Mouse (Mus musculus) heart, postnatal 36 days (tissue): ENCODE data around the gene Prepl. TPM values are rescaled to one million over a fixed set of nuclear protein-coding genes. Genes with fewer than 3 reads are reported as not detected.
A peak's percentile ranks its signal among the peaks of the same experiment; 100 is the strongest.

ENCODE experiments used
- DNase-seq, 2 experiments: peaks; one replicate each; pipeline ENCODE4 v3.0.0; 2021 to 2022
- intact Hi-C: fragments of 180-260 bp; cut with DNase I; formaldehyde crosslinking; loops from one replicate; pipeline ENCODE4 v1.15.1; 2025
- total RNA-seq, 2 experiments: library from RNA; stranded (reverse); gene quantifications; 2 replicates each; pipeline ENCODE4 v1.2.3; 2021

Gene Prepl
- total RNA-seq, 2 experiments from 2014 or later = 142 TPM

DNA sequence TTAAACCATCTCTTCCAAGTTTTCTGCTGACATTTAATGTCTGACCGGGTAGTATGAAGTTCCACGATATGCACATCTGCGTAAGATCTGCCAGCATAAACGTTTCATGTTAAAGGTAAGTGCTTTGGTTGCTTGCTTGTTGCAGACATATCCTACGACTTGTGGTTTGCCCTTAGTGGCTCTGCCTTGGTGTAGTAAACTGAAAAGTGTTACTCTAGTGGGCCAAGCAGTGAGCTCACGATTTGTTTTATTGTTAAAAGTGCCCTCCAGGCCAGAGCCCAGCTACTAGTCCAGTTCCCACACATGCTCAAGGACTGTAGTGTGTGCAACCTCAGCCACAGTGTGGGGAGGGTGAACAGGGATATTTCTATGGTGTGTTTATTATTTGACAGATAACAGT is 63.6 kb downstream of the Prepl start:
- intact Hi-C loops = no loop called here
- no peak for DNase-seq

DNA sequence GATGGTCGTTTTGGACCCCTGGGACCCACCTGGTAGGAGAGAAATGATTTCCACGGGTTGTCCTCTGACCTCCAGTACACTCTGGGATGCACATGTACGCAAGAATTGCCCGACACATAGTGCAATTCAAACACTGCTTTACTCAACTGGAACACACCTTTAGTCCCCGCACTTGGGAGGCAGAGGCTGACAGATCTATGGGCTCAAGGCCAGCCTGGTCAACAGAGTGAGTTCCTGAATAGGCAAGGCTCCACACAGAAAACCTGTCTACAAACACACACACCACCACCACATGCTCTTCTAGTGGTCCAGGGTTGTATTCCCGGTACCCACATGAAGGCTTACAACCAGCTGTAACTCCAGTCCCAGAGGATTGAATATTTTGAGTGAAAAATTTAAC is 64.9 kb downstream of the Prepl start:
- DNase-seq = no peak
- intact Hi-C loops = no loop called here

DNA sequence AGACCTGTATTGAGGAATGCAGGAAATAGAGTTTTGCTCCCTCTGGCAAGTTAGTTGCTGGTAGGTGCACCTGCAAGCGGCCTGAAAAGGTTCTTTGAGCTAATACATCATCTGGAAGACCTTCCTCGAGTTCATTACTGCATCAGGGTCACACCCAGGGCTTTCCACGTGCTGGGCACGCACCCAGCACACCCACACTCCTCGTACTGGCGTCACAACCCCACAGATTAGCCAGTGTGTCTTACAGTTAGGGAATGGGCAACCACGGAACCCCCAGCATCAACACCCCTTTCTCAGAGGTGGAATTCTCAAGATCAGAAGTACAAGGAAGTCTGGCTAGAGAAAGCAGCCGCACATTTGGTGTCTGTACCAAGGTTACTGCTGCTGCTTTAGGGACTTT is 65.8 kb downstream of the Prepl start:
- intact Hi-C loops = no loop called here

DNA sequence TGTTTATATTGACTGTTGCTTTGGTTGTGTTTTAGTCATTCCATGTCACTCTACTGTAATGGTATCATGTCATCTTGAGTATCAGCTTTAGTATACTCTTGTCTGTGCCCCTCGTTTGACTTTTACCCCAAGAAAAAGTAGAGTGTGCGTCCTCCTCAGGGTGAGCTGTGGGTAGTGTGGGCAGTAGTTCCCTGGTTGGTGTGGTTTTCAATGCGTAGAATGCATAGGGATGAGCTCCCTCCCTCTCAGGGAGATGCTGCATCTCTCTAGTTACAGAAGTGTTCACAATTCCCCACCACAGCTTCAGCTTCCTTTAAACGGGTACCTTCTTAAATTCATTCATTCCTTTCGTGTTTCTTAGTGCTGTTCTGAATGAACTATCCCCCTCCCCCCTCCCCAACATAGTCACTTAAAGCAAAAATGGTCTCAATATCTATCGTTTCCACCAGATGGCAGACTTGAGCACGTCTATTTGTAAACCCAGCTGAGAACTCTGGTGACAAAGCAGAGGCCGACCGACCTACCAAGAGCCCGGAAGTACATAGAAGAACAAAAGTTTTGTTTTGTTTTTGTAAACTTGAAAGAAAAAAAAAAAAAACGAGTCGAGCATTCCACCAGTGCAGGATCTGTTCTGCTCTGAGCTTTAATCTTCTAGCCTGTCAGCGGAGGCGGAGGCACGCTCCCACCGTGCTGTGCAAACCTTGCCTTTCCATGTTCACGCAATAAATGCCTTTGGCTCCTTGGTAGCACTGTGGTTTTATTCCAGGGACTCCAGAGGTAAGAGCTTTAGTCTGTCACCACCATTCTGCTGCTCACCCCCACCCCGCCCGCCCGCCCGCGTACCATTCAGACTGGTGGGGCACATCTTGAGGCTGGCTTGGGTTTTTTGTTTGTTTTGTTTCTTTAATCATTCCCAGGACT is 66.5 kb downstream of the Prepl start:
- intact Hi-C loops = loop anchor here (1.0 kb wide), 1 partner anchor 145 kb away; no protein-coding TSS in a partner anchor
- peak; percentile 22 to 41 for DNase-seq

More for the DNA sequence above, 65.8 kb downstream of the Prepl start:
- DNase-seq = no peak

DNA sequence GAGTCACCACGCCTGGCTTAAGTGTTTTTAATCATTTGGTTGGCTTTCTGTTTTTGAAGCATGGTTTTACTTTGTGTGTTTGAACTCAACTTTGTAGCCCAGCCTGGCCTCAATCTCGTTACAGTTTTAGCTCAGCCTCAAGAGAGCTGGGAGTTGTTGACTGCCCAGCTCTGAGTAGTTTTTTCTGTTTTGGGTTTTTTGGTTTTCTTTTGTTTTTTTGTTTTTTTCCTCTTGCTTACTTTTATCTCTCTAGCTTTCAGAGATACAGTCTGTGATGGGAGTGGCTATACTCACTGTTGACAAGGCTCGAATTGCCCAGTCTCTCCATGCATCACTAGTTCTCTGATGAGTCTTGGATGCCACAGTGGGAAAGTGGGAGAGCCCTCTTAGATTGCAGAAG is 69.7 kb downstream of the Prepl start:
- no peak for DNase-seq
- intact Hi-C loops = no loop called here

DNA sequence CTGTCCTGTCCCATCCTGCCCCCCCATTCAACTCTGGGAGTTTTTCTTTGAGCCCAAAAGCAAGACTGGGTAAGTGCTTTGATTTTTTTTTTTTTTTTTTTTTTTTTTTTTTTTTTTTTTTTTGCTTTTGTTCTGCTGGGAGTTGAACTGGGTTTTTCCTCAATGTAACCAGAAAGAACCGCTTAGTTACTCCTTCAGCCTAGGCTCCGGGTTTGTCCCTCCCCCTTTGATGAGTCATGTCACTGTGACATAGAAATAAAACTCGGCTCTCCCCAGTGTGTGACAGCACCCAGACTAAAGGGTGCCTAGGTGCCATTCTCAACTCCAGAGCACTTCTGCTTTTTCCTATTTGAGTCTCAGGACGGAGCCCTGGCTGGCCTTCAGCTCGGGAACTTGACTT is 71.2 kb downstream of the Prepl start:
- intact Hi-C loops = no loop called here
- DNase-seq = no peak

DNA sequence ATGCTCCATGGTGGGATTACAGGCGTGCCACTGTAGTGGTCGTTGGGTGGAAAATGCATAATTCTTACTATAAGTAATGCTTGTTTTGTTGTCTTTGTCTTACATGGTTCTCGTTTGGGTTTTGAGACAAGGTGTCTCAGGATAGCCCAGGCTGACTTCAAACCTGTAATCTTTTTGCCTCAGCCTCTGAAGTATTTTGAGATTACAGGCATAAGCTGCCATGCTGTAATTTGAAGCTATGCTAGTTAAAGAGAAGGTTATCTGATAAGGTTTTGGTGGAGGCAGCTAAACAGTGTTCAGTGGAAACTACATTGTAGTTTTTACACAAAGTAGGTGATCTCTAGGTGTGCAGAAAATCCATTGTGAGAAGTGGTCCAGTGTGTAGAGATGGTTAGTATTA is 71.7 kb downstream of the Prepl start:
- DNase-seq = no peak
- intact Hi-C loops = no loop called here

DNA sequence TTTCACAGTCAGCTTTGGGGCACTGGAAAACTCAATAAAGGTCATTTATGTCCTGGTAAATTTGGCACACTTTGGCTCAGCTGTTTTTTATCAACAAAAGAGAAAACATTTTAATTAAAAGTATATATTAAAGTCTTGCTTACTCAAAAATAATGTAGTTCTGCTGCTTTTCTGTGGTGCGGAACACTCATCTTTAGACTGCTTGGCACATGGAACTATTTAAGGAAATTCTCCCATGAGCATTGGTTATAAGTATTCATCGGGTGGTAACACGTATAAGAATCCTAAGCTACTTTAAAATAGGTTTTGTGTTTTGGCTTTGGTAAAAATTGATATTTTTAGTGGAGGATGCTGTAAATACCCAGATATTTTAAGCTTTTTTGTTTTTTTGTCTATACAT is 75.4 kb downstream of the Prepl start:
- intact Hi-C loops = no loop called here
- no peak for DNase-seq

DNA sequence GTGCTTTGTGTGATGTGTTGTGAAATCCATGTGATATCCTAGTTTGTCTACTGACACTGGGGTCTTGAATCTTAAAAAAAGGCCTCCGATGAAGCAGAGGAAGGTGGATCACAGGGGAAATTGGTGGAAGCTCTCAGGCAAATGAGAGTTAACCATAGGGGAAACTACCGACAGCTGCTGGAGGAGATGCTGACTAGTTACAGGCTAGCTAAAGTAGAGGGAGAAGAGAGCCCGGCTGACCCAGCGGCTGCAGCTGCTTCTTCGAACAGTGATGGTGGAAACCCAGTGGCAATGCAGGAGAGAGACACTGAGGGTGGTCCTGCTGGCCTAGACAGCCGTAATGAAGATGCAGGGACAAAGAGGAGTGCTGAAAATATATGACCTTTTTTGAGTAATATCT is 76.6 kb downstream of the Prepl start:
- intact Hi-C loops = no loop called here
- no peak for DNase-seq

Other genes starting within 250 kb of the Prepl start
- 100 to 1,000 TPM; 121 to 128 TPM for gene Ppm1b, start 133.5 kb downstream of the Prepl start, total RNA-seq
- under 1 TPM in 1 of 2 experiments, not detected in 1; 0.22 TPM for gene Slc3a1, start 61.9 kb downstream of the Prepl start, total RNA-seq
- 1 to 10 TPM; 3.0 to 3.4 TPM for gene Camkmt, start 311 bp upstream of the Prepl start, total RNA-seq